Mouse (Mus musculus) small intestine, adult 2 months (tissue): ENCODE data around the gene Haghl.

Experiments used
- CTCF ChIP-seq: fragments of 200-500 bp; IDR thresholded peaks from 2 replicates; pipeline ENCODE4 v1.5.1; 2012; ENCODE audit warnings: low read depth, mild to moderate bottlenecking, control low read depth, inconsistent platforms, low read length, moderate library complexity, mixed read lengths; ENCODE audit not compliant: insufficient replicate concordance, insufficient read length; ENCODE audit errors: extremely low read depth
- POLR2A ChIP-seq: fragments of 200-500 bp; IDR thresholded peaks from 2 replicates; pipeline ENCODE4 v1.6.1; 2012; ENCODE audit warnings: low read depth, mild to moderate bottlenecking, control low read depth, inconsistent platforms, low read length, moderate library complexity

- TF ChIP-seq POLR2A, result no peak
- no peak for TF ChIP-seq CTCF
Measured at GRCm38 (mm10) chr17:25794998-25795397, 9.5 kb upstream of the Haghl start.
